9 mouse cellular contexts compared by ENCODE assay signal in the genomic region with DNA sequence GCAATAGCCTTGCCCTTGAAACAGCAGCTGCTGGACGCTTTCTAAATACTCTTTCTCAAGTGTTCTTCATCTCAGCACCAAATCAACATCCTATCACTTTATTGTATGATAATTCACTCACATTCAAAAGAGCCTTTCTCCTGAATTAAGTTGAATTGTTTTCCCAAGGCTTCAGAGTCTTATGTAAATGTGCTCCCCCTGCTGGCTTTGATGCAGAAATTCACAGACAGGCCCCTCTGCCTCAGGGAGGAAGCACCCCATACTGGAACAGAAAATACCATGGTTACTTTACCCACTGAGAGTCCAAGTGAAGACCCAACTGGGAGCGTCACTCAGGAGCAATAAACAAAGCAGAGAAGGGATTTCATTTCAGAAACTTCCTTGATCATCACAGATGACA. TPM values are rescaled to one million over a fixed set of nuclear protein-coding genes. Genes with fewer than 3 reads are reported as not detected.
DNase-seq lines count a peak whose midpoint lies in the region; ATAC-seq and TF ChIP-seq lines count a peak whose summit lies in the region.
"Had no signal": no experiment of that assay in that cellular context is flagged by ENCODE, and none has a peak within 500 bp of the region (broad histone marks: within the 10 kb centered on the region; RNA-seq: fewer than 3 reads in every experiment).

No protein-coding gene starts in this region.

- 63% methylated on average over 2 of the region's 2 CpGs for WGBS in heart, embryonic 16.5 days
- 47% methylated on average over 2 of the region's 2 CpGs for WGBS in heart, embryonic 11.5 days (ENCODE audit: insufficient replicate concordance)

- no peaks in the 10 kb centered on the region for H3K4me1 ChIP-seq in heart, embryonic 16.5 days (ENCODE audit: control insufficient read depth, insufficient read depth, low read length)
- H3K4me1 ChIP-seq in heart, embryonic 11.5 days (ENCODE audit: control insufficient read depth, insufficient read depth, low read length), result 0 out of 2 replicates have a peak, but pooled peaks cover 2% of the 10 kb centered on the region
- no peaks in the 10 kb centered on the region for H3K4me1 ChIP-seq in testis, adult 2 months (ENCODE audit: control insufficient read depth, insufficient read depth, low read length)

- H3K36me3 ChIP-seq in heart, embryonic 16.5 days (ENCODE audit: control insufficient read depth, insufficient read depth), result peaks cover 20% of the 10 kb centered on the region
- H3K36me3 ChIP-seq in heart, embryonic 11.5 days (ENCODE audit: control insufficient read depth, insufficient read depth, low read length), result 0 out of 2 replicates have a peak, but pooled peaks cover 6% of the 10 kb centered on the region
- H3K36me3 ChIP-seq in testis, adult 2 months (ENCODE audit: control insufficient read depth, insufficient read depth, low read length), result peaks cover 7% of the 10 kb centered on the region

- H3K4me2 ChIP-seq in heart, embryonic 16.5 days (ENCODE audit: low read depth, low read length), result no peak overlapping the region
- no peak overlapping the region for H3K4me2 ChIP-seq in heart, embryonic 11.5 days

- no peaks in the 10 kb centered on the region for H3K9me3 ChIP-seq in heart, embryonic 16.5 days (replicated peaks; ENCODE audit: control insufficient read depth, low read length)
- H3K9me3 ChIP-seq in heart, embryonic 11.5 days (replicated peaks; ENCODE audit: control insufficient read depth, low read length), result no peaks in the 10 kb centered on the region

- H3K9ac ChIP-seq in heart, embryonic 16.5 days (ENCODE audit: low read length), result no peak overlapping the region
- no peak overlapping the region for H3K9ac ChIP-seq in heart, embryonic 11.5 days (ENCODE audit: low read depth, low read length)

- no peak for TF ChIP-seq POLR2A in testis, adult 2 months (IDR thresholded peaks at IDR 0.05; ENCODE audit: control insufficient read depth, low read depth, low read length)

- H3K27ac ChIP-seq in heart, embryonic 16.5 days (ENCODE audit: low read length), result no peak overlapping the region
- H3K27ac ChIP-seq in heart, embryonic 11.5 days (ENCODE audit: low read depth, low read length), result no peak overlapping the region
- H3K27ac ChIP-seq in testis, adult 2 months (ENCODE audit: control insufficient read depth, insufficient read depth, low read depth, low read length), result no peak overlapping the region
- H3K27ac ChIP-seq: macrophage had no signal

- H3K4me3 ChIP-seq in heart, embryonic 16.5 days (ENCODE audit: low read length), result no peak overlapping the region
- no peak overlapping the region for H3K4me3 ChIP-seq in heart, embryonic 11.5 days (ENCODE audit: low read depth, low read length)
- no peak overlapping the region for H3K4me3 ChIP-seq in testis, adult 2 months (ENCODE audit: control insufficient read depth, low read depth, low read length)

- TF ChIP-seq CTCF in testis, adult 2 months (IDR thresholded peaks at IDR 0.05; ENCODE audit: control insufficient read depth, insufficient read depth, insufficient replicate concordance, low read depth, low read length), result peak; percentile 12; the same call in 1 of the 2 replicates

- H3K27me3 ChIP-seq in heart, embryonic 16.5 days (ENCODE audit: control insufficient read depth, insufficient read depth, low read length), result no peaks in the 10 kb centered on the region
- H3K27me3 ChIP-seq in heart, embryonic 11.5 days (ENCODE audit: control insufficient read depth, insufficient read depth, low read length), result no peaks in the 10 kb centered on the region
- H3K27me3 ChIP-seq in testis, adult 2 months (ENCODE audit: control insufficient read depth, insufficient read depth, low read length), result no peaks in the 10 kb centered on the region

- no peak for DNase-seq in testis, postnatal 10 days (ENCODE audit: low spot score)
- peak; percentile 26 for DNase-seq in brain, embryonic 18.5 days (ENCODE audit: low read depth, low spot score)
- DNase-seq in heart, postnatal 4 days, result peak; percentile 37
- no peak for DNase-seq in ovary, postnatal 10 days (ENCODE audit: low spot score)

- peak; percentile 55; the same call in 1 of the 2 replicates for ATAC-seq in heart, embryonic 16.5 days (replicated peaks; ENCODE audit: extremely low read depth, insufficient read depth, low FRiP score)
- no peak for ATAC-seq in heart, embryonic 11.5 days (replicated peaks; ENCODE audit: insufficient number of reproducible peaks, low FRiP score, low TSS enrichment)
- ATAC-seq in monocyte, adult 5-6 weeks (replicated peaks; ENCODE audit: insufficient number of reproducible peaks, low FRiP score, low TSS enrichment, poor library complexity, severe bottlenecking), result 0 out of 2 replicates have a peak, but pooled peaks have one; percentile 35

RNA-seq across cellular contexts. Expression of a gene that starts 43.6 kb away (rescaled TPM):
- polyA plus RNA-seq in heart, embryonic 16.5 days (2015; fragmentation: Nextera tagmentation; extraction: Ambion mirVana), result 20.1 and 20.7 TPM in 2 replicates
- polyA plus RNA-seq in heart, embryonic 11.5 days (2014; fragmentation: Nextera tagmentation; extraction: Ambion mirVana), result 12.5 and 13.6 TPM in 2 replicates
- polyA plus RNA-seq in testis, adult 2 months (2012; rRNA removed), result 89.9 and 91.5 TPM in 2 replicates
- total RNA-seq in heart, postnatal 4 days (2021), result 10 to 100 TPM; 20.8 to 22.2 TPM
- 17.0 to 22.6 TPM (median 20.1 TPM) in 3 replicates for total RNA-seq in monocyte, adult 5-6 weeks (2017)

RNA-seq across cellular contexts. Expression of a gene that starts 43.8 kb away (rescaled TPM):
- polyA plus RNA-seq in heart, embryonic 16.5 days (2015; fragmentation: Nextera tagmentation; extraction: Ambion mirVana), result 1.7 and 2.0 TPM in 2 replicates
- 0.93 and 2.0 TPM in 2 replicates for polyA plus RNA-seq in heart, embryonic 11.5 days (2014; fragmentation: Nextera tagmentation; extraction: Ambion mirVana)
- polyA plus RNA-seq in testis, adult 2 months (2012; rRNA removed), result 11.2 and 11.8 TPM in 2 replicates
- under 1 TPM; 0.29 to 0.70 TPM for total RNA-seq in heart, postnatal 4 days (2021)
- not detected in 3 replicates for total RNA-seq in monocyte, adult 5-6 weeks (2017)
- polyA plus RNA-seq: macrophage had no signal

RNA-seq across cellular contexts. Expression of a gene that starts 51.5 kb away (rescaled TPM):
- polyA plus RNA-seq in heart, embryonic 16.5 days (2015; fragmentation: Nextera tagmentation; extraction: Ambion mirVana), result 1.8 and 2.6 TPM in 2 replicates
- 0.67 and 0.89 TPM in 2 replicates for polyA plus RNA-seq in heart, embryonic 11.5 days (2014; fragmentation: Nextera tagmentation; extraction: Ambion mirVana)
- polyA plus RNA-seq in testis, adult 2 months (2012; rRNA removed), result 565 and 772 TPM in 2 replicates
- 1 to 10 TPM; 1.2 to 1.7 TPM for total RNA-seq in heart, postnatal 4 days (2021)
- 1.6 to 6.7 TPM (median 4.8 TPM) in 3 replicates for total RNA-seq in monocyte, adult 5-6 weeks (2017)

Comparison
In these comparisons a context has a peak if more than half of its experiments do, and no peak if none do; other contexts are left out.
1. DNase-seq: peak in brain, embryonic 18.5 days (single experiment) and heart, postnatal 4 days (single experiment); none in testis, postnatal 10 days (single experiment) and ovary, postnatal 10 days (single experiment).
2. RNA of a gene that starts 51.5 kb away (polyA plus RNA-seq): 565 to 772 TPM in testis, adult 2 months; 1.8 to 2.6 TPM in heart, embryonic 16.5 days and 0.67 to 0.89 TPM in heart, embryonic 11.5 days; every median in the first group is over 100 times any median in the second.